Comparison of ENCODE assay signal across 9 mouse cellular contexts in the genomic region with DNA sequence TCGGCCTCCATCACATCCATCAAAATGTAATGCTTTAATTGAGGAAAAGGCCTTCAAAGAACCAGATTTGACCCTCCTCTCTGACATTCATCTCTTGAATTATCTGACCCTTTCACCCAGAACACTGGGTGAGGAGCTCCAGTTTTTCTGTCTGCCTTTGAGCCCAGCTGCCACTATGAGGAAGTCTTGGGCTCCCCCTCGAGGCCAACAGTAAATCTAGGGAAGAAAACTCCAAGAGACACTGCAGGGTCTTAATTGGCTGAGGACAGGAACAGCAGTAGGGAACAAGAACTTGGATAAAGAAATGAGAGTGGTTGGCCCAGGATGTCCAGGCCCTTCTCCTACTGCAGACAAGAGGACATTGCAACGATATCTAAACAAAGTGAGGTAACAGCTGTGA.
DNase-seq lines count a peak whose midpoint lies in the region; ATAC-seq lines count a peak whose summit lies in the region.
"Had no signal": no experiment of that assay in that cellular context is flagged by ENCODE, and none has a peak within 500 bp of the region (broad histone marks: within the 10 kb centered on the region; RNA-seq: fewer than 3 reads in every experiment).

No protein-coding gene starts in this region.

- no peaks in the 10 kb centered on the region for H3K36me3 ChIP-seq in hindbrain, embryonic 14.5 days (replicated peaks; ENCODE audit: control insufficient read depth, insufficient read depth)
- H3K36me3 ChIP-seq in hindbrain, embryonic 13.5 days, result no peaks in the 10 kb centered on the region
- H3K36me3 ChIP-seq in embryonic facial prominence, embryonic 11.5 days (replicated peaks; ENCODE audit: control insufficient read depth, insufficient read depth, low read depth, low read length), result no peaks in the 10 kb centered on the region
- H3K36me3 ChIP-seq: heart, embryonic 13.5 days had no signal

- no peaks in the 10 kb centered on the region for H3K27me3 ChIP-seq in hindbrain, embryonic 14.5 days (ENCODE audit: control insufficient read depth, insufficient read depth, low read length)
- no peaks in the 10 kb centered on the region for H3K27me3 ChIP-seq in hindbrain, embryonic 13.5 days
- no peaks in the 10 kb centered on the region for H3K27me3 ChIP-seq in embryonic facial prominence, embryonic 11.5 days (ENCODE audit: control insufficient read depth, insufficient read depth, low read length)

- 27% methylated on average over 3 of the region's 3 CpGs for WGBS in hindbrain, embryonic 14.5 days
- 35% methylated on average over 3 of the region's 3 CpGs for WGBS in hindbrain, embryonic 13.5 days
- WGBS in embryonic facial prominence, embryonic 11.5 days, result 20% methylated on average over 3 of the region's 3 CpGs

- H3K27ac ChIP-seq in hindbrain, embryonic 14.5 days, result no peak overlapping the region
- no peak overlapping the region for H3K27ac ChIP-seq in hindbrain, embryonic 13.5 days
- H3K27ac ChIP-seq in embryonic facial prominence, embryonic 11.5 days (replicated peaks; ENCODE audit: low read depth, low read length), result no peak overlapping the region
- H3K27ac ChIP-seq: heart, embryonic 13.5 days had no signal

- no peak overlapping the region for H3K9ac ChIP-seq in hindbrain, embryonic 14.5 days
- no peak overlapping the region for H3K9ac ChIP-seq in hindbrain, embryonic 13.5 days
- no peak overlapping the region for H3K9ac ChIP-seq in embryonic facial prominence, embryonic 11.5 days (replicated peaks; ENCODE audit: low read length)
- H3K9ac ChIP-seq: heart, embryonic 13.5 days had no signal

- no peak overlapping the region for H3K4me3 ChIP-seq in hindbrain, embryonic 14.5 days (replicated peaks; ENCODE audit: low read length)
- H3K4me3 ChIP-seq in hindbrain, embryonic 13.5 days, result no peak overlapping the region
- no peak overlapping the region for H3K4me3 ChIP-seq in embryonic facial prominence, embryonic 11.5 days (ENCODE audit: low read depth, low read length)
- H3K4me3 ChIP-seq: heart, embryonic 13.5 days had no signal

- DNase-seq in hindbrain, embryonic 14.5 days (ENCODE audit: low spot score), result peak; percentile 64
- DNase-seq in adrenal gland, postnatal 10 days, result peak; percentile 73
- peak; percentile 74 for DNase-seq in embryonic facial prominence, embryonic 11.5 days (ENCODE audit: low spot score)
- peak; percentile 23 to 71 for DNase-seq in kidney, postnatal 36 days
- DNase-seq in lung, adult 18-20 months, result peak; percentile 1 to 5
- peak; percentile 69 for DNase-seq in right cerebral cortex, postnatal 4 days
- DNase-seq in urinary bladder, postnatal 4 days (ENCODE audit: low spot score in 2 of 2), result no peak

- no peak for ATAC-seq in hindbrain, embryonic 14.5 days (ENCODE audit: low FRiP score)
- no peak for ATAC-seq in hindbrain, embryonic 13.5 days (ENCODE audit: low FRiP score)
- no peak for ATAC-seq in embryonic facial prominence, embryonic 11.5 days (replicated peaks; ENCODE audit: insufficient number of reproducible peaks, low FRiP score, low TSS enrichment, low read depth)

- H3K9me3 ChIP-seq in hindbrain, embryonic 14.5 days (ENCODE audit: control insufficient read depth, low read length), result no peaks in the 10 kb centered on the region
- H3K9me3 ChIP-seq in hindbrain, embryonic 13.5 days, result no peaks in the 10 kb centered on the region
- H3K9me3 ChIP-seq in embryonic facial prominence, embryonic 11.5 days (replicated peaks; ENCODE audit: control insufficient read depth, low read length), result no peaks in the 10 kb centered on the region
- H3K9me3 ChIP-seq: heart, embryonic 13.5 days had no signal

- H3K4me2 ChIP-seq in hindbrain, embryonic 14.5 days (replicated peaks), result no peak overlapping the region
- no peak overlapping the region for H3K4me2 ChIP-seq in hindbrain, embryonic 13.5 days
- no peak overlapping the region for H3K4me2 ChIP-seq in embryonic facial prominence, embryonic 11.5 days (ENCODE audit: low read depth, low read length)
- H3K4me2 ChIP-seq: heart, embryonic 13.5 days had no signal

- no peaks in the 10 kb centered on the region for H3K4me1 ChIP-seq in hindbrain, embryonic 14.5 days (replicated peaks; ENCODE audit: control insufficient read depth, insufficient read depth, low read length)
- peaks cover under 1% of the 10 kb centered on the region; the same call in 1 of the 2 replicates for H3K4me1 ChIP-seq in hindbrain, embryonic 13.5 days (replicated peaks)
- H3K4me1 ChIP-seq in embryonic facial prominence, embryonic 11.5 days (ENCODE audit: control insufficient read depth, insufficient read depth, low read length), result no peaks in the 10 kb centered on the region
- H3K4me1 ChIP-seq: heart, embryonic 13.5 days had no signal

Comparison
In these comparisons a context has a peak if more than half of its experiments do, and no peak if none do; other contexts are left out.
1. DNase-seq: peak in hindbrain, embryonic 14.5 days (single experiment), adrenal gland, postnatal 10 days (single experiment), embryonic facial prominence, embryonic 11.5 days (single experiment), kidney, postnatal 36 days (2 of 2), lung, adult 18-20 months (2 of 2) and right cerebral cortex, postnatal 4 days (single experiment); none in urinary bladder, postnatal 4 days (0 of 2).